Mouse (Mus musculus): ENCODE results near the gene Kcnb1. TPM values are rescaled to one million over a fixed set of nuclear protein-coding genes. Genes with fewer than 3 reads are reported as not detected.
A peak's percentile ranks its signal among the peaks of the same experiment; 100 is the strongest.

The Kcnb1 gene
- polyA plus RNA-seq, 1 experiment from 2014 or later, result 0.37 TPM

DNA sequence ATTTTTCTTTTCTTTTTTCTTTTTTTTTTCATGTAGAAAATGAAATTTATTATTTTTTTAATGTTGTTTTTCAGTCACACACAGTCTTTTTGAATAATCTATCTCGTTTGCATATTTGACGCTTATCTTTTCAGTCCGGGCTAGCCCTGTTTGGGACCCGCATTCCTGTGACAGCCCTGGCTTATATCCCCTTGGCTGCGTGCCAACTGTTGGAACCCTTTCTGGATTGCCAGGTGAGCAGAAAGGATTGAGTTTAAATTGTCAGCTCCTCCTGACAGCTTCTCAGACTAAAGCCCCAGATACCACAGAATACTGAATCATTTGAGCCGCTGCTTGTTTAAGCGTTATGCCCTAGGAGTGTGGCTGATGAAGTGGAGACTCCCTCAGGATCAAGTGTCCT lies 86.4 kb downstream of the Kcnb1 start:
- 35% methylated on average over 7 of the region's 7 CpGs for WGBS

DNA sequence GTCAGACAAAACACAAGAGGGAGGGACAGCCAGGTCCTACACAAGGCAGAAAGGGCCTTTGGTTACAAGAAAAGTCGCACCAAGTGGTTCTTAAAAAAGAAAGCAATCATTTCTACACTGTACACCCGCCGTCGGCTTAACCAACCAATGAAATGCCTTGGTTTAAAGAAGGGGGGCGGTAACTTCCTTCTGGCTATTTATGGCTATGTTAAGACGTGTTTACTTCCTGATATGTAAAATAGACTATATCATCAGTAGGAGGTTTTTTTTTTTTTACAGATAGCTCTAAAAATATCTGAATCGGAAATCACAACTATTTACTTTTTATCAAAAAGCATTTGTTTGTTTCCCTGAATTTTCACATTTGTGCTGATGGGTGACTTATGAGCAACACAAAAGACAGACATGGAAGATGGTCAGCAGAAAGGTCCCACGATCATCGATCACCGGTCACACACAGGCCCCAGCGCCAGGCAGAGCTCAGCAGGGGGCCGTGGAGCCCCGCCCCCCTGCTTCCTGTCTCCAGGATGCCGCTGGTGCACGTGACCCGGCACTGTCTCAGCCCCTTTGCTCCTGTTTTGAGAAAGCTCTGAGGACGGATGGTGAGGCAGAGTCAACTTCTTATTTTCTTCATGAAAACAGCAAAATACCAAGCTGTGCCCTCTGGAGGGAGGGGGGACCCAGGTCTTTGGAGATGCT lies 88.1 kb downstream of the Kcnb1 start:
- Histone ChIP-seq H3K27me3 (ENCODE audit: insufficient read depth, low read length) (no peaks in the 10 kb centered on the region), H3K36me3 (ENCODE audit: insufficient read depth) (no peaks in the 10 kb centered on the region), H3K4me2 (no peak overlapping the region), H3K4me1 (ENCODE audit: insufficient read depth) (no peaks in the 10 kb centered on the region), H3K9ac (no peak overlapping the region), H3K4me3 (ENCODE audit: low read depth, low read length) (no peak overlapping the region), H3K9me3 (ENCODE audit: low read depth, low read length) (no peaks in the 10 kb centered on the region), H3K27ac (ENCODE audit: low read depth) (no peak overlapping the region)
- no peak for TF ChIP-seq CTCF (IDR thresholded peaks at IDR 0.05; ENCODE audit: low read depth)
- WGBS, result 62% methylated on average over 17 of the region's 17 CpGs
- ATAC-seq (ENCODE audit: insufficient read depth) (no peak), DNase-seq (peak; percentile 47)

More for the DNA sequence above, 86.4 kb downstream of the Kcnb1 start:
- H3K9ac ChIP-seq, result no peak overlapping the region
- H3K4me1 ChIP-seq (ENCODE audit: insufficient read depth), result no peaks in the 10 kb centered on the region
- no peak overlapping the region for H3K4me3 ChIP-seq (ENCODE audit: low read depth, low read length)
- H3K36me3 ChIP-seq (ENCODE audit: insufficient read depth), result no peaks in the 10 kb centered on the region
- TF ChIP-seq CTCF (IDR thresholded peaks at IDR 0.05; ENCODE audit: low read depth), result no peak
- H3K27ac ChIP-seq (ENCODE audit: low read depth), result no peak overlapping the region
- no peaks in the 10 kb centered on the region for H3K27me3 ChIP-seq (ENCODE audit: insufficient read depth, low read length)
- no peak for ATAC-seq (ENCODE audit: insufficient read depth)
- peak; percentile 57 for DNase-seq
- H3K4me2 ChIP-seq, result no peak overlapping the region
- no peaks in the 10 kb centered on the region for H3K9me3 ChIP-seq (ENCODE audit: low read depth, low read length)

GRCm38 (mm10) chr2:167094688-167095087 lies 95.3 kb downstream of the Kcnb1 start:
- Histone ChIP-seq H3K9me3 (ENCODE audit: low read depth, low read length) (no peaks in the 10 kb centered on the region), H3K27ac (ENCODE audit: low read depth) (no peak overlapping the region), H3K9ac (no peak overlapping the region), H3K4me3 (ENCODE audit: low read depth, low read length) (no peak overlapping the region), H3K4me1 (ENCODE audit: insufficient read depth) (no peaks in the 10 kb centered on the region), H3K36me3 (ENCODE audit: insufficient read depth) (no peaks in the 10 kb centered on the region), H3K27me3 (ENCODE audit: insufficient read depth, low read length) (no peaks in the 10 kb centered on the region), H3K4me2 (no peak overlapping the region)
- 92% methylated on average over 4 of the region's 4 CpGs for WGBS
- TF ChIP-seq CTCF (IDR thresholded peaks at IDR 0.05; ENCODE audit: low read depth), result no peak
- DNase-seq (no peak), ATAC-seq (ENCODE audit: insufficient read depth) (no peak)

GRCm38 (mm10) chr2:167093171-167093900 lies 96.6 kb downstream of the Kcnb1 start:
- H3K4me3 ChIP-seq (ENCODE audit: low read depth, low read length), result no peak overlapping the region
- no peak overlapping the region for H3K27ac ChIP-seq (ENCODE audit: low read depth)
- no peak overlapping the region for H3K9ac ChIP-seq
- no peaks in the 10 kb centered on the region for H3K27me3 ChIP-seq (ENCODE audit: insufficient read depth, low read length)
- TF ChIP-seq CTCF (IDR thresholded peaks at IDR 0.05; ENCODE audit: low read depth), result no peak
- DNase-seq, result no peak
- no peaks in the 10 kb centered on the region for H3K4me1 ChIP-seq (ENCODE audit: insufficient read depth)
- H3K9me3 ChIP-seq (ENCODE audit: low read depth, low read length), result no peaks in the 10 kb centered on the region
- no peaks in the 10 kb centered on the region for H3K36me3 ChIP-seq (ENCODE audit: insufficient read depth)
- ATAC-seq (ENCODE audit: insufficient read depth), result no peak
- no peak overlapping the region for H3K4me2 ChIP-seq
- 81% methylated on average over 13 of the region's 13 CpGs for WGBS

- Histone ChIP-seq H3K27me3 (ENCODE audit: insufficient read depth, low read length) (no peaks in the 10 kb centered on the region), H3K9ac (no peak overlapping the region), H3K4me2 (no peak overlapping the region), H3K9me3 (ENCODE audit: low read depth, low read length) (no peaks in the 10 kb centered on the region), H3K27ac (ENCODE audit: low read depth) (no peak overlapping the region), H3K36me3 (ENCODE audit: insufficient read depth) (no peaks in the 10 kb centered on the region), H3K4me1 (ENCODE audit: insufficient read depth) (no peaks in the 10 kb centered on the region), H3K4me3 (ENCODE audit: low read depth, low read length) (no peak overlapping the region)
- TF ChIP-seq CTCF (IDR thresholded peaks at IDR 0.05; ENCODE audit: low read depth), result no peak
- WGBS, result 84% methylated on average over 1 of the region's 1 CpGs
- ATAC-seq (ENCODE audit: insufficient read depth), result no peak
- no peak for DNase-seq
Measured at GRCm38 (mm10) chr2:167090271-167090670, 99.7 kb downstream of the Kcnb1 start.

GRCm38 (mm10) chr2:167086836-167087235 lies 103.1 kb downstream of the Kcnb1 start:
- Histone ChIP-seq H3K9me3 (ENCODE audit: low read depth, low read length) (no peaks in the 10 kb centered on the region), H3K4me2 (no peak overlapping the region), H3K36me3 (ENCODE audit: insufficient read depth) (no peaks in the 10 kb centered on the region), H3K9ac (no peak overlapping the region), H3K27ac (ENCODE audit: low read depth) (no peak overlapping the region), H3K4me1 (ENCODE audit: insufficient read depth) (no peaks in the 10 kb centered on the region), H3K27me3 (ENCODE audit: insufficient read depth, low read length) (no peaks in the 10 kb centered on the region), H3K4me3 (ENCODE audit: low read depth, low read length) (no peak overlapping the region)
- DNase-seq (no peak), ATAC-seq (ENCODE audit: insufficient read depth) (no peak)
- TF ChIP-seq CTCF (IDR thresholded peaks at IDR 0.05; ENCODE audit: low read depth), result no peak
- 66% methylated on average over 5 of the region's 5 CpGs for WGBS

- H3K27ac ChIP-seq (ENCODE audit: low read depth), result no peak overlapping the region
- no peaks in the 10 kb centered on the region for H3K36me3 ChIP-seq (ENCODE audit: insufficient read depth)
- DNase-seq (no peak), ATAC-seq (ENCODE audit: insufficient read depth) (no peak)
- 27% methylated on average over 11 of the region's 11 CpGs for WGBS
- no peak overlapping the region for H3K4me2 ChIP-seq
- H3K4me1 ChIP-seq (ENCODE audit: insufficient read depth), result no peaks in the 10 kb centered on the region
- no peak overlapping the region for H3K4me3 ChIP-seq (ENCODE audit: low read depth, low read length)
- H3K9me3 ChIP-seq (ENCODE audit: low read depth, low read length), result no peaks in the 10 kb centered on the region
- H3K27me3 ChIP-seq (ENCODE audit: insufficient read depth, low read length), result no peaks in the 10 kb centered on the region
- TF ChIP-seq CTCF (IDR thresholded peaks at IDR 0.05; ENCODE audit: low read depth), result no peak
- no peak overlapping the region for H3K9ac ChIP-seq
Measured at GRCm38 (mm10) chr2:167086092-167086491, 103.9 kb downstream of the Kcnb1 start.

Data from lung, embryonic 14.5 days (tissue).